Mouse (Mus musculus) spleen, adult 12 weeks (tissue): Measurements from ENCODE around the gene Trappc3.
"Not testable (repeated sequence)": the region's sequence is repeated elsewhere in the genome, so short reads cannot be mapped to it uniquely, and the experiment has no call there.

Experiments
- DNase-seq: peaks from one replicate; pipeline ENCODE4 v3.0.0; 2022; ENCODE audit warnings: low spot score

Gene Trappc3

DNA sequence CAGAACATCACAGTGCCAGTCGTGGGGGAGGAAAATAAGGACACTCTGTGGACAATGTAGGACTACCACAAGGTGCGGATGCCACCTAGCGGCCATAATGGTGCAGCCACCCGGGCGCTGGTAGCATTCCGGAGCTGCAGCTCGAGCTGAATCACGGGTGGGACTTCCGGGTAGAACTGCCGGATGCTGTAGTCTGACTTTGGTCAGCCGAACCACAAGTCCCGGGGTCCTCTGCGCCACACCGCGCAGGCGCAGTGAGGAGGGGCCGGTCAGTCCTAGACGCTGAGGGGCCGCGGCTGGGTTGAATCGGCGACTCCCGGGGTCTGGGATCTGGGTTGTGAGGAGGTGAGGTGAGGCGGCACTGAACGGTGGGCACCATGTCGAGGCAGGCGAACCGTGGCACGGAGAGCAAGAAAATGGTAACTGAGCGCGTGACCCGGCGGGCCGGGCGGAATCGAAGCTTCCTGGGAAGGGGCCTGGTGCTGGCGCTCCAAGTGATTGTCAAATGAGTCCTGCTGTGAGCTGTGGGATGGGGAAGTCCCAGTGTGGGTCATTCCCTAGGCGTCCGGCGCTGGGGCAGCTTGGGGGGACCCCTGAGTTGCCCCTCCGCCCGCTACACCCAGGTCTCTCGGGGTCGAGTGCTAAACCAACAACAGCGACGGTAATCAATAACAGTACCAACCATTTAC, at the start of gene Trappc3:
Trappc3 (plus strand) TSS at position 207 of the 689 bp plus-strand sequence.
- peak; percentile 94 for DNase-seq

DNA sequence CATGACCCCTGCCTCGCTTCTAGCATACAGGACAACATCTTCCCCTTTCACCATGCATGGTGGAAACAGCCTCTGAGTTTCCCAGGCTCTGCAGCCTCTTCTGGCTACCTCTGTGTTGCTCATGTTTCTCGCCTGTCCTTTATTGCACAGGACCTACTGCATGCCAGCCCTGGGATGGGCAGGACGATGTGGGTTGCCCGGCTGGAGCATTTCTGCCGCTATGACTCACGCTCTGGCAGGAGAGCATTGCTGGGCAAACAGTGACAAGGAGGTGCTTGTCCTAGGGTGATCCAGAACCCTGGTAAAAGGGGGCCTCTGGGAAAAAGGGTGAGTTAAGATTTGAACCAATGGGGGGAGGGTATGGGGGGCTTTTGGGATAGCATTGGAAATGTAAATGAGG, 44.4 kb upstream of the Trappc3 start:
- no peak for DNase-seq

DNA sequence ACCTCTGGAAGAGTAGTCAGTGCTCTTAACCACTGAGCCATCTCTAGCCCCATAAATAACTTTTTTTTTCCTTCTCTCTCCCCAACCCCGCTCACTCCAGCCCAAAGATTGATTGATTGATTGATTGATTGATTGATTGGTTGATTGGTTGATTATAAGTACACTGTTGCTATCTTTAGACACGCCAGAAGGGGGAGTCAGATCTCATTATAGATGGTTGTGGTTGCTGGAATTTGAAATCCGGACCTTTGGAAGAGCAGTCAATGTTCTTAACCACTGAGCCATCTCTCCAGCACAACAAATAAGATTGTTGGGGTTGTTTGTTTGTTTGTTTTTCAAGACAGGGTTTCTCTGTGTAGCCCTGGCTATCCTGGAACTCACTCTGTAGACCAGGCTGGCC, 42.6 kb upstream of the Trappc3 start:
- not testable (repeated sequence) for DNase-seq

DNA sequence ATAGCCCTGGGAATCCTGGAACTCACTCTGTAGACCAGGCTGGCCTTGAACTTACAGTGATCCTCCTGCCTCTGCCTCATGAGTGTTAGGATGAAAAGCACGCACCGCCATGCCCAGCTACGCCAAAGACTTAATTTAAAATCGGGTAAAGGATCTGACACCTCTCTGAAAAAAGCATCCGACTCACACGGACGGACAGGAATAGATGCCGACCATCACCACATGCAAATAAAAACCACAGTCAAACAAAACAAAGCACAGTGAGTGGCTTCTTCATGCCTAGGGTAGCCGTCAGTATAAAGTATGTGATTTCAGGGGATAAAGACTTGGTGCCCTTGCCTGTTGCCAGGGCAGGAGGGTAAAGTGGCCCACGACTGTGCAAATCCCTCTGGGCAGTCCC, 42.1 kb upstream of the Trappc3 start:
- no peak for DNase-seq

DNA sequence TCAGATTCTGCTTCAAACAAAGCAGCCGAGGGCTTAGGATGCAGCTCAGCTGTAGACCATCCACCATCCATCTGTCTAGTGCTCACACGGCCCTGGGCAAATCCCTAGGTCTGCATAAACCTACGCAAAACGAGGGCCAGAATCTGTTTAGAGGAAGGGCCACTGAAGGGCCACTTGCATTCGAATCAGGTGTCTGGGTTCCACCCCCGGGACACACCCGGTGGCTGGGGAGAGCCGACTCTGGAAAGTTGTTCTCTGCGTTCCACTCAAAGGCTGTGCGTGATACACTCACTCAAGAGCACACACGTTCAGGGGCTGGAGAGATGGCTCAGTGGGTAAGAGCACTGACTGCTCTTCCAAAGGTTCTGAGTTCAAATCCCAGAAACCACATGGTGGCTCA, 39.5 kb upstream of the Trappc3 start:
- DNase-seq = no peak

DNA sequence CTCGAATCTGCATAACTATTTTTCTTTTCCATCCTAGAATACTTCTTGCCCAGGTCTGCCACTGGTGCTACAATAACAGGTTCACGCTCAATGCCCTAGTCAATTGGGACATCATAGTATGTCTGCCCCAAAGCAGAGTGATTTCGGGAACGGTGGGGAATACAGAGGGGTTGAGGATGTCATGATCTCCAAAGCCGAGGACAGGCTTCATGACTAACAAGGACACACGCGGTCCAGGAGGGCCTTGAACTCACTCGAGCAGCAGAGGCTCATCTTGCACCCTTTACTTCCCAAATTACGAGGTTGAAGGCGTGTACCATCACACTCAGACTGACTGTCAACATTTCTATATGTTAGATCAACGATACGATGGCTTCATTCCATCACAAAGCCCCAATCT, 35.5 kb upstream of the Trappc3 start:
- DNase-seq = no peak

DNA sequence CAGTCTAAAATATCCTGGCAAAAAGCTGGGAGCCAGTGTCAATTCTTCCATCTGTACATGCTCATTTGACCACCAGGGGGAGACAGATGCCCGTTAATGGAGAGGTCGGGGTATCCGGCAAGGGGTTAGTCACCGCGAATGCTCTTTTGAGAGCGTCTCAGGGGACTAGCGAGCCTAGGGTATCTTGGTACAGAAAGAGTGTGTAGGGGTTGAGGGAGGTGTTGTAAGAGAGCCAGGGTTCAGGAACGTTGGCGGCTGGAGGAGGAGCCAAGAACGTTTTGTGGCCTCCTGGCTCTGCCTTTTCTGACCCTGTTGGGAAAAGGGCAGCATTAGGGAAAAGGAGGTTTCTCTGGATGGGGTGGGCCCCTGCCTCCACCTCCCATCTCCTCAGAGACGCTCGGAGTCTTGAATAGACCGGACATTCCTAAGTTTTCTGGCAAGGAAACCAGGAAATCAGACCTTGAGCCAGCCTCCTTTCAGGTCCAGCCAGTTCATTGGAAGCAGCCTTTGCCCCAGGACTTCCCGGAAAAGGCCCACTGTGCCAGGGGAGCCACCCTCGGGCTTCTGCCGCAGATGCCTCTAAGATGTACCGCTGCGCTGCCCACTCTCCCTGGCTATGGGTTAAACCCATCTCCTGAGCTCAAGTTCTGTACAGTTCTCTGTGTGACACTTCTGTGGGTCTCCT, 34.9 kb upstream of the Trappc3 start:
- peak; percentile 69 for DNase-seq

DNA sequence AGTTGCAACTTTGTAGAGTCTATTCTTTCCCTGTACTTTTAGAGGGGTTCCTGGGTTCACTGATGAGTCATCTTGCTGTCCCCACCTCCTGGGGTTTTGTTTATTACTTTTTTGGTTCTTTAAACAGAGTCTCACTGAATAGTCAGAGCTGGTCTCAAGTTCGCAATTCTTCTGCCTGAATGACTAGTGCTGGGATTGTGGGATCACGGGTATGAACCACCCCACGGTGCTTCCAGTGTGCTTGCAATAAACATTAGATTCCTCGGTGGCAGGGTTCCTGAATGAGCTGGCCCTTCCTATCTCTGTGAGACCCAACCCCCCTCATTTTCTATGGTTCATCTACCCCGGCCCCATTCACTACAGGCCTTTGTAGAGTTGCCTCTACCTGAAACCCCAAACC, 34.0 kb upstream of the Trappc3 start:
- DNase-seq = no peak

DNA sequence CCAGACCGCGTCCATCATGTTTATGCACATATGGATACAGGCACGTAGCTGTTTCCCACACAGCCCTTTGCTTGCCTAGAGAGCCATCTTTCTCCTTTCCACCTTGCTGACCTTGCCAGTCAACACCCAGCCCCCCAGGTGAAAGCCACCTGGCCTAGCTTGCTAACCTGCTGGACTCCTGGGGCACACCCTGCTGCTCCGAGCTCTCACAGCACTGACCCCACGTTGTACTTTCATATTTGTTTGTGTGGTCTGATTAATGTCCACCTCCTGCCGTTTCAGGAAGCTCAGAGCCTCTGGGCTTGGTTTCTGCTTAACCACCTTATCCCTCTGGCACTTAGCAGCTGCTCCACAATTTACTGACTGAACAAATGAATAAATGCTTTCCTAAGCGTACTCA, 32.2 kb upstream of the Trappc3 start:
- no peak for DNase-seq

DNA sequence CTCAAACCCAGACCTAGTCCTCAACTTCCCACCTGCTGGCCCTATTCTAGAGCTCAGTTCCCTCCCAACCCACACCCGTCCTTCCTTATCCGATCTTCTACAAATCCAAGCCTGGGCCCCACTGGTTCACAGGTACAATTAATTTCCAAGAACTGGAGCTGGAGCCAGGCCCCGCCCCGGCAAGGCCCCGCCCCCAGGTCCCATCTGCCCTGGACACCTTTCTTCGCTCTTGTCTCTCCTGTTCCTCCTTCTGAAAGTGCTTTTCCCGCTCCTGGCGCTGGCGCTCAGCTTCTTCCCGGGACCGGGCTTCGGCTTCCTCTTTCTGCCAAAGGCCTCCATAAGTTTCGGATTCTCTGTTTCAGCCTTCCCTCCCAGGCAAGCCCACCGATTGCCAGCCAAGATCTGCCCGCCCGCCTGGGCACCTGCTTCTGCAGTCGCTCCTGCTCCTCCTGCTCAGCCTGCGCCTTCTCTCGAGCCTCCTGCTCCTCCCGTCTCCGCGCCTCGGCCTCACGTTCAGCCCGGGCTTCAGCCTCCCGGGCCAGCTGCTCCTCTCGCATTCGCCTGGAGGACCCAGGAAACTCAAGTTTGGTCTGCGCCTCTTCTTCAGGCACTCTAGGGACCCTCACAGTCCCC, 28.3 kb upstream of the Trappc3 start:
- DNase-seq = no peak

DNA sequence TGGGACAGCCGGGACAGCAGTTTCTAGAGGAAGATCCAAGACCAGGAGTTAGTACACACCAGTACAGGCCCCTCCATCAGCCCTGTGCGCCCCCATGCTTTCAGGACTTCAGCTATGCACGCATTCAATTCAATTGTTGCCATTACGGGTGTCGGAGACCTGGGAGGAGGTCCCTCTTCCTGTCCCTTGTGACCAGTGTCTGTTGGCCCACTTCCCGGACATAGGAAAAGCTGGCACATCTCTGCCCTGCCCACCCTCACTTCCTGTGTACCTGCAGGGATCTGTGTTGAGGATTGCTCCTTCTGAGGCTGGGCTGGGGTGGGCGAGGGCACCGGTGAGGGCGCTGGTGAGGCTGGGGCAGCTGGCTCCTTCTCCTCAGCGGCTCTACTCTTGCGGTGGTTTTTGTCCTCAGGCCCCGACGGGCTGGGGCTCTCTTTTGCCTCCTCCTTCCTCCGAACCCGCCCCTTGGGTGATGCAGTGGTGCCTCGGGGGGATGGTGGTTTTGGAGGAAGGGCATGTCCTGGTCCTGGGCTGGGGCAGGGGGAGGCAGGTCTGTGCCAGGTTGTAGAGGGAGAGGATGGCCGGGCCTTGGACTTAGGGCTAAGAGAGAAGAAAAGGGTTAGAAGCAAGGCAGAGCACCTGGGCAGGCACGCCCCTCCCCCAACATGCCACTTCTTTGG, 27.5 kb upstream of the Trappc3 start:
- no peak for DNase-seq

DNA sequence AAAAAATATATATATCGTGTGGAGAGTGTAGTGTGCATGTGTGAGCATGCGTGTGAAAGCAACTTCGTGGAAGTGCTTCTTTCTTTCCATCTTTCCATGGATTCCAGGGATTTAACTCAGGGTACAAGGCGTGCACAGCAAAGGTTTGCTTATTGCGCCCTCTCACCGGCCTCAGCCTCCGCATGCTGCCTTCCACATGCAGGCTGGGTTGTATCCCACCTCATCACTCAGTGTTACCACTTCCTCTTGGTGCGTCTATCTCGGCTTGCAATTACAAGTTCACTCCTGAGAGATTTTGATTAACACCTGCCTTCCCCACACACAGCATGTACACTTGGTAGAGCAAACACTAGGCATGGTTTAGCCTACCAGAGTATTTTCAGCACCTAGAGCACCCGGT, 26.9 kb upstream of the Trappc3 start:
- DNase-seq = no peak

DNA sequence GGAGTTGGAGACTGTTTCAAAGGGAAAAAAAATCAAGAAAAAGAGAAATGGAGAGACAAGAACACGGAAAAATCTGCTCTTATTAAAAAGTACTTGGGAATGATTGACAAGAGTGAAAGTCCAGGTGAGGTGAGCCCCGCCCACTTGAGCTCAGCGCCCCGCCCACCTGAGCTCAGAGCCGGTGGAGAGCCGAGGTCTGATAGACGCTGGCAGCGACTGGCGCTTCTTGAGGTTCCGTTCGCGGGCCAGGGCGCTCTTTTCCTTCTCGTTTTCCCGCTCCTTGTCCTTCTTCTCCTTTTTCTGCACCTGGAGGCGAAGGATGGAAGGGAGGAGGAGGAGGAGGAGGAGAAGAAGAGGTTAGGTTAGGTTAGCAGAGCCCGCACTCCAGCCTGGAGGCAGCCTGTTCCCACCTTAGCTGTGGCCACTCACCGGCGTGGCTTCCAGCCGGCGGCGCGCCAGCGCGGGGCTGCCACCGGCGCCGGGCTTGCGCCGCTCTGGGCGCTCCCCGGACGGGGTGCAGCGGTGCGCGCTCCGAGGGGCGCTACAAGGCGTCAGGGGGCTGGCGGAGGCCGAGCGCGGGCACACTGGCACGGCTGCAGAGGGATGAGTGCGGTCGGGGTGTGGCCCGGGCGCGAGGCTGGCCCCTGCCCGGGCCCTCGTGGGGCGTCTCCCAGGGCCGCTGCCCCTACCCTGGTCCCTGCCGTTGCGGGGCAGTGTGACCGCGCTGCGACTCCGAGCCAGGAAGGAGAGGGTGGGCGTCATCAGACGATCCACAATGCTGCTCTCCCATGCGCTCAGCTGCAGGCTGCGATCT, 25.5 kb upstream of the Trappc3 start:
- no peak for DNase-seq

DNA sequence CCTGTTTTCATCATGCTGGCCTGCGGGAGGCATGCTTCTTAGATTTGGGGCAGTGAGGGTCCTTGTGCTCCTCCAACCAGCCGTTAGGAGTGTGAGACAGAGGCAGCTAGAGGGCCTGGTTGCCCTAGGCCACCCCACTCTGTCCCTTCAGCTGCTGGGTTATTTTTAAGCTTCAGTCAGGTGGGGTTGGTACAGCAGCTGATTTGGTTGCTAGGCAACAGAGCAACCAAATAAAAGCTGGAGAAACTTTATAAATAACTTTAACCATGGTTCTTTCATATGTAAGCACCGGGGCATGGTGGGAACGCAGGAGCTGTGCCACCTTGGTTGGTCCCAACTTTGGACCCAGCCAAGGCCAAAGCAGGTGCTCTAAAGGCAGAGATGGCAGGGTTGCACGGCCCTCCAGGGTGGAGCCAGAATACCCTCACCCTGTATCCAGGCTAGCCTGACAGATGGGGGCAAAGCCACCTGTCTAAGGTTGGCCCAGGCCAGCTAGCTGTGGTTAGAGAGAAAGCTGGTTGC, 24.3 kb upstream of the Trappc3 start:
- no peak for DNase-seq

DNA sequence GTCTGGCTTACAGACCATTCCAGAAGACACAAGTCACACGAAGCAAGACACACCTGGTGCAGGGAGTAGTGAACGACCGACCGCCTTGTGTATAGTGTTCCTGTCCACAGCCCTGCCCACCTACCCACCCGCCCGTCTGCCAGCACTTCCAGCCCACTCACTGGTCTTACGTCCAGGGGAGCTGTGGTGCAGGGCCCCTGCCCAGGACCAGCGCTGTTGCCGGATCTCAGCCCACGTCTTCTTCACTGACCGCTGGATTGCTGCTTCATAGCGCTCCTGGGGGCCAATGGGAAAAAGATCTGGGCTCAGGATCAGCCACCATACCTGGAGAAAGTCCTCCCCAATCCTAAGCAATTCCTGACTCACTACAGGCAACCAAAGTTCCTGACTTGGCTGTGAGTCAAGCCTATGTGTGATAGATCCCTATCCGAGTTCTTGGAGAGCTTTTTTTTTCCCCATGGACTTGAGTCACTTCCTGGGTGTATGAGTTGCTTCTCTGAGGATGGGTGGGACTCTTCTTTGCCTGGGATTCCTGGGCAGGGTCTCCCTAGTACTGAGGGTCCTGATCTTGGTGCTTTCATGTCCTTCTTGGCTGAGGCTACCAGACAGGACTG, 22.2 kb upstream of the Trappc3 start:
- no peak for DNase-seq

DNA sequence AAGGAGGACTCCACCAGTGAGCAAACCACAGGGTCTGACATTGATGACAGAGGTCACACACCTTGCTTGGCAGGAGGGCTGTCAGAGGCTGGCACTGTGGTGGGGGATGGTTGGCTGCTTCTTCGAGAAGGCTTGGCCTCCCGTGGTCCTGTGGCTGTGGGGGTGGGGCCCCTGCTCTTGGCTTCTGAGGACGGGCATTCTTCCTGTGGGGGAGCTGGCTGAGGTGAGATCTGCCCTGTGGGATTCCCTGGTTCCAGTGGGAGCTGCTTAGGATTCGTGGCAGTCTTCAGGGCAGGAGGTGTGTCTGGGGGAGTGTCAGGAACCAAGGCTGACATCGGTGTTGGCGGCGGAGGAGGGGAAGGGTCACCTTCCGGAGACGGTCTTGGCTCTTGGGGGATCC, 20.2 kb upstream of the Trappc3 start:
- no peak for DNase-seq

DNA sequence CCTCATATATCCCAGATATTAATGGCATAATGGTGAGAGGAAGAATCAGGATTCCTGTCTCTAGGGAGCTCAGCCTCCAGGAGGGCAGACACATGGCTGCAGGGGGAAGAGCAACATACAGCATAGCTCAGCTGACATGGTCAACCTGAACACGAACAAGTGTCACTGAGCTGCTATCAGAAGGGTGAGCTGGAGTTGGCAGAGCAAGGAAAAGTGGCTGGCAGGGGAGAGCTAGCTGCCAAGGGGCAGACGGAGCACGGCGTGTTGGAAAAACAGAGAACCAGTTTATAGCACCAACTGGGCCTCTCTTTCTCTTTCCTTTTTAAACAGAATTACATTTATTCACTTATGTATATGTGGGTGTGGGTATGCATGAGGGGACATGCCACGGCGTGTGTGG, 19.6 kb upstream of the Trappc3 start:
- no peak for DNase-seq

DNA sequence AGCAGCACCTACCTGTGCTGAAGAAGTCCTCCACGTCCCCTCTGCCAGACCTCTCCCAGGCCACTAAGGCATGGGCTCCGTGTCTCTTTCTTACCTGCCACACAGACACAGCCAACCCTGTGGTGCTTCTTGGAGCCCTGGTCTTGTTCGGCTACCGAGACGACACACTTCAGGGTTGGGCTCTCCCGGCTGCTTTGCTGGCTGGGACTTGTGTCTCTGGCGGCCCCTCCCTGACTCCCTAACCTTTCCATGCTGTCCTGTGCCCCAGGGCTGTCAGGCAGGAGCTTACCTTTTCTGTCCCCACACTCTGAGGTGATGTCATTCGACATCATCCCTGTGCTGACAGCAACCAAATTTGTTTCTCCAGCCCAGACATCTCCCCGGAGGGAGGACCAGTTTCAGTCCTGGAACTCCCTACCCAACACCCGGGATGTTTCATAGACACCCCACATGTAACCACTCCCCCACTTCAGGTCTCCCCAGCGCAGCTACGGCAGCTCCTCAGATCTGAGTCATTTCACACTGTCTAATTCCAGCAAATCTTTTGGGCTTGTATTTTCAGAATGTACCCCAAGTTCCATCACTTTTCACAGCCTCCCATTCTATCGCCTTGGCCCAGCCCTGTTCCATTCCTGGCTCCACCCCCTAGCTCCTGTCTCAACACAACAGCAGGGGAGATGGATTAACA, 15.8 kb upstream of the Trappc3 start:
- no peak for DNase-seq

DNA sequence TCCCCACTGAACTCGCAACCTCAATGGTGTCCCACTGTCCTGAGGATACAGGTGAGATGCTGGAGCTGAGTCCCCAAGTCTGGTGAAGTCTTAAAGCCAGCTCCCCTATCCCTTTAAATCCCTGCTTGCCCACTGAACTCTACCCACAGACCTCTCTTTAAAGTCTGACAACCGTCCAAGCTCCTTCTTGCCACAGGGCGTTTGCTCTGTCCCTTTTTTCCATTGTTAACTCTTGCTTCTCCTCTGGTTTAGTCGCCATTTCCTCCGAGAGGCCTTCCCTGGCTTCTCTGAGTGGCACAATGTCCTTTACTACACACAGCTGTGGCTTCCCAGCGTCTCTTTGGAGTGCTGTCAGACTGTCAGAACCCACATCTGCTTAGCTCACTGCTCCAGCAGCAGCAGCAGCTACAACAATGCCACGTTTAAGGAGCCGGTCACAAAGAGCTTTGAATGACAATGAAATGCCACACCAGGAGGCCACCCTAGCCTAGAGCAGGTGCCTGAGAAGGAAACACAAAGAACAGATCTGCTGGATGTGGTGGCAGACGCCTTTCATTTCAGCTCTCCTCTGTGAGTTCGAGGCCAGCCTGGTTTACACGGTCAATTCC, 13.8 kb upstream of the Trappc3 start:
- DNase-seq = no peak

DNA sequence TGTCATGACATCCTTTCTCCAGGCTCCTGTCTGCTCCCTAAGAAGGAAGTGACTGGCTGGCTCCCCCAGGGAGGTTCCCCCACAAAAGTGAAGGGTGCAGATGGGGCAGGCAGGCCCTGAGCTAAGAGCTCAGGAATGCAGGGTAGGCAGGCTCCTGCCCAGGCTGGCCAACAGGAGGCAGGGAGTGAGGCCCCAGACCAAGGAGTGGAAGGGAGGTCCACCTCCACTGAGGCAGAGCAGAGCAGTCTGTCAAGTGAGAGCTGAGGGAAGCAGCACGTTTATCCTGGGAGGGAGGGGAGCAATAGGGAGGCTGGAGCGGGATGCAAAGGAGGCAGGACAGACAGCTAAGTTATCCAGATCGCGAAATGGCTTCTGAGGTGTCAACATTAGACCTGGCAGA, 11.5 kb upstream of the Trappc3 start:
- no peak for DNase-seq
